Mouse (Mus musculus) kidney, postnatal 36 days (tissue): ENCODE measurements around the gene Ccdc169.

Experiments used
- DNase-seq, 2 experiments: peaks; one replicate each; pipeline ENCODE4 v3.0.0; 2021 to 2022; ENCODE audit warnings: mixed read lengths in 2 of 2

Gene Ccdc169

GRCm38 (mm10) chr3:55137039-55137438, at the start of gene Ccdc169:
Gene Ccdc169, plus strand, starts transcription at chr3:55137339.
- DNase-seq = no peak

- peak; percentile 11 to 19 for DNase-seq
Observed at GRCm38 (mm10) chr3:55087360-55087759, 49.8 kb upstream of the Ccdc169 start.

- DNase-seq = no peak
Observed at GRCm38 (mm10) chr3:55088359-55088758, 48.8 kb upstream of the Ccdc169 start.

- DNase-seq = peak; percentile 39 to 63
Observed at GRCm38 (mm10) chr3:55088843-55089242, 48.3 kb upstream of the Ccdc169 start.

GRCm38 (mm10) chr3:55089291-55089690, 47.8 kb upstream of the Ccdc169 start:
- peak in 1 of 2 experiments; percentile 20 for DNase-seq

GRCm38 (mm10) chr3:55093161-55093560, 44.0 kb upstream of the Ccdc169 start:
- no peak for DNase-seq

- DNase-seq = no peak
Observed at GRCm38 (mm10) chr3:55095968-55096654, 41.0 kb upstream of the Ccdc169 start.

- DNase-seq = no peak
Observed at GRCm38 (mm10) chr3:55096655-55097005, 40.5 kb upstream of the Ccdc169 start.

GRCm38 (mm10) chr3:55097186-55097585, 40.0 kb upstream of the Ccdc169 start:
- DNase-seq = no peak

- DNase-seq = no peak
Observed at GRCm38 (mm10) chr3:55098014-55098413, 39.1 kb upstream of the Ccdc169 start.

GRCm38 (mm10) chr3:55098990-55099389, 38.1 kb upstream of the Ccdc169 start:
- no peak for DNase-seq

- no peak for DNase-seq
Observed at GRCm38 (mm10) chr3:55101092-55101491, 36.0 kb upstream of the Ccdc169 start.

GRCm38 (mm10) chr3:55105372-55106023, 31.6 kb upstream of the Ccdc169 start:
- peak; percentile 27 to 48 for DNase-seq

- no peak for DNase-seq
Observed at GRCm38 (mm10) chr3:55106051-55106450, 31.1 kb upstream of the Ccdc169 start.

GRCm38 (mm10) chr3:55109097-55109496, 28.0 kb upstream of the Ccdc169 start:
- DNase-seq = no peak

- DNase-seq = peak; percentile 94 to 99
Observed at GRCm38 (mm10) chr3:55111935-55112709, 25.0 kb upstream of the Ccdc169 start, which contains the start of gene Spg20. Gene Spg20, plus strand, starts transcription at chr3:55112108.

GRCm38 (mm10) chr3:55112710-55113415, 24.3 kb upstream of the Ccdc169 start:
- DNase-seq = peak in 1 of 2 experiments; percentile 21

- peak; percentile 29 to 43 for DNase-seq
Observed at GRCm38 (mm10) chr3:55114313-55115065, 22.6 kb upstream of the Ccdc169 start.

GRCm38 (mm10) chr3:55115071-55115470, 22.1 kb upstream of the Ccdc169 start:
- DNase-seq = no peak

- peak; percentile 24 to 31 for DNase-seq
Observed at GRCm38 (mm10) chr3:55115989-55116388, 21.1 kb upstream of the Ccdc169 start.

- peak; percentile 19 to 20 for DNase-seq
Observed at GRCm38 (mm10) chr3:55119275-55119898, 17.8 kb upstream of the Ccdc169 start.
